Mouse (Mus musculus) liver, embryonic 13.5 days (tissue): ENCODE data around the gene Taldo1. TPM values are rescaled to one million over a fixed set of nuclear protein-coding genes. Genes with fewer than 3 reads are reported as not detected.

Source experiments
- ATAC-seq: fragments of 200-750 bp; cut with Nextera tagmentation; 2 replicates; pipeline ENCODE4 v1.8.0; 2017; ENCODE audit warnings: low read depth, mild to moderate bottlenecking, moderate number of reproducible peaks, moderate library complexity
- DNase-seq: peaks from one replicate; pipeline ENCODE4 v3.0.0; 2022
- H3K27ac ChIP-seq: fragments of 300-500 bp; sonication (generic); 2 replicates; pipeline ENCODE4 v1.5.1; 2015; ENCODE audit warnings: moderate library complexity, mild to moderate bottlenecking, inconsistent platforms
- H3K27me3 ChIP-seq: fragments of 300-500 bp; sonication (generic); 2 replicates; pipeline ENCODE4 v1.6.1; 2015; ENCODE audit warnings: mild to moderate bottlenecking, inconsistent platforms
- H3K36me3 ChIP-seq: fragments of 300-500 bp; sonication (generic); 2 replicates; pipeline ENCODE4 v1.6.1; 2015; ENCODE audit warnings: mild to moderate bottlenecking, inconsistent platforms
- H3K4me1 ChIP-seq: fragments of 300-500 bp; sonication (generic); replicated peaks from 2 replicates; pipeline ENCODE4 v1.6.1; 2015; ENCODE audit warnings: inconsistent platforms
- H3K4me2 ChIP-seq: fragments of 300-500 bp; sonication (generic); 2 replicates; pipeline ENCODE4 v1.6.1; 2015; ENCODE audit warnings: inconsistent platforms, mild to moderate bottlenecking, moderate library complexity
- H3K4me3 ChIP-seq: fragments of 300-500 bp; sonication (generic); replicated peaks from 2 replicates; pipeline ENCODE4 v1.5.1; 2015; ENCODE audit warnings: mild to moderate bottlenecking, inconsistent platforms
- H3K9ac ChIP-seq: fragments of 300-500 bp; sonication (generic); 2 replicates; pipeline ENCODE4 v1.6.1; 2015; ENCODE audit warnings: mild to moderate bottlenecking, inconsistent platforms
- H3K9me3 ChIP-seq: fragments of 300-500 bp; sonication (generic); replicated peaks from 2 replicates; pipeline ENCODE4 v1.6.1; 2016; ENCODE audit warnings: inconsistent platforms
- WGBS: fragments of 180-500 bp; shearing (Covaris S2); methylation state at CpG from one replicate; pipeline ENCODE4 v1.1.7; 2015; ENCODE audit not compliant: insufficient replicate concordance; 5-methylcytosine and 5-hydroxymethylcytosine counted together
- polyA plus RNA-seq: library from polyadenylated mRNA; unstranded; fragments of >200 nt; fragmentation: Nextera tagmentation; extraction: Ambion mirVana; gene quantifications from 2 replicates; pipeline ENCODE4 v1.2.1, GENCODE M21; 2015

Taldo1 gene
- polyA plus RNA-seq, 1 experiment from 2014 or later = 518 TPM

- Histone ChIP-seq H3K9me3 (no peaks in the 10 kb centered on the region), H3K27ac (peak overlapping the region; percentile 97), H3K4me3 (peak overlapping the region; percentile 18; the same call in 1 of the 2 replicates), H3K27me3 (peaks cover 30% of the 10 kb centered on the region), H3K9ac (peak overlapping the region; percentile 59), H3K36me3 (no peaks in the 10 kb centered on the region), H3K4me1 (peaks cover 44% of the 10 kb centered on the region), H3K4me2 (peak overlapping the region; percentile 55)
- DNase-seq (peak; percentile 74), ATAC-seq (peak; percentile 95)
- WGBS = 32% methylated on average over 5 of the region's 5 CpGs
Observed at GRCm38 (mm10) chr7:141364349-141365048, 27.5 kb upstream of the Taldo1 start.

DNA sequence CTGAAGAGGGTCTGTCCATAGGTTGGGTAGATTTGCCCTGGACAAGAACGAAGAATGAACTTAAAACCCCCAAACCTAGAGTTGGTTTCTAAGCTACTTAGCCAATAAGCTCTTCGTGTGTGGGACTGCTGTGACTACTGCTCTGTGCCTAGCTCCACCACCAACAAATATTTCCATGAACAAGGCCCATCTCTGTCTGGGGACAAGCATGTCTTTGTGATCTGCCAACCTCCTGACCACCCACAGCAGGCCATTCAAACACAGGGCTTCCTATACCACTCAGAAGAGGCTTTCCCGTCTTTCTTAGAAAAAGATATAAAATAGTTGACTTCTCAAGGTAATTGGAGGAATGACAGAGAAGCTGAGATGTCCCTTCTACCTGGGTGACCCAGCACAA lies 27.0 kb upstream of the Taldo1 start:
- no peaks in the 10 kb centered on the region for H3K36me3 ChIP-seq
- peaks cover 25% of the 10 kb centered on the region for H3K27me3 ChIP-seq
- no peak overlapping the region for H3K4me3 ChIP-seq
- peak overlapping the region; percentile 55 for H3K4me2 ChIP-seq
- H3K9ac ChIP-seq = peak overlapping the region; percentile 59
- H3K9me3 ChIP-seq = no peaks in the 10 kb centered on the region
- DNase-seq = no peak
- ATAC-seq = no peak
- 50% methylated on average over 3 of the region's 3 CpGs for WGBS
- H3K4me1 ChIP-seq = peaks cover 50% of the 10 kb centered on the region
- peak overlapping the region; percentile 97 for H3K27ac ChIP-seq

DNA sequence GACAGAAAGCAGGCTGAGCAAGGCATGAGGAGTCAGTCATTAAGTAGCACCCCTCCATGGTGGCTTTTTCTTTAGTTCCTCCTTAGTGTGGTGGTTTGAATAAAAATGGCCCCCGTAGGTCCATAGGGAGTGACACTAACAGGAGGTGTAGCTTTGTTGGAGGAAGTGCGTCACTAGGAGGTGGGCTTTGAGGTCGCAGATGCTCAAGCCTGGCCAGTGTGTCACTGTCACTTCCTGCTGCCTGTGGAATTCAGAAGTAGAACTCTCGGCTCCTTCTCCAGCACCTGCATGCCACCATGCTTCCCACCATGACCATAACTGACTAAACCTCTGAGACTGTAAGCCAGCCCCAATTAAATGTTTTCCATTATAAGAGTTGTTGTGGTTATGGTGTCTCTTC lies 24.6 kb upstream of the Taldo1 start:
- H3K27ac ChIP-seq = no peak overlapping the region; the same call in 1 of the 2 replicates
- H3K27me3 ChIP-seq = 0 out of 2 replicates have a peak, but pooled peaks cover 2% of the 10 kb centered on the region
- ATAC-seq (no peak), DNase-seq (no peak)
- WGBS = 74% methylated on average over 4 of the region's 4 CpGs
- no peaks in the 10 kb centered on the region for H3K36me3 ChIP-seq
- H3K4me3 ChIP-seq = no peak overlapping the region
- H3K4me1 ChIP-seq = peaks cover 60% of the 10 kb centered on the region
- no peaks in the 10 kb centered on the region for H3K9me3 ChIP-seq
- H3K4me2 ChIP-seq = no peak overlapping the region
- H3K9ac ChIP-seq = no peak overlapping the region

DNA sequence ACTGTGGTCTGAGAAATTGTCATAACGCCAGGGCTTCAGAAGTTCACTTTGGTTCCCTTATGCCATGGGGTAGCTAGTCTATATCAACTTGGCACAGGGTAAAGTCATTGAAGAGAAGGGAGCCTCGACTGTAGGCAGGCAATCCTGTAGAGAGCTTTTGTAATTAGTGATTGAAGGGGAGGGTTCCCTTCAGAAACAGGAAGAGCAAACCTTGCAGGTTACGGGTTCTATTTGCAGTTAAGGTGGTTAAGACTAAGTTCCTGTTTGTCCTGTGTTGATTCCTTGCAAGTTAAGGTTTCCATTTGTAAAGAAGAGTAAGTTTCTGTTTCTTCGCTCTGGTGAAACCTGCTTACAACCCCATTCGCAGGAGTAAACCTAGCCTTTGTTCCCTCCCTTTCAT lies 22.1 kb upstream of the Taldo1 start:
- peaks cover 49% of the 10 kb centered on the region for H3K4me1 ChIP-seq
- H3K36me3 ChIP-seq = no peaks in the 10 kb centered on the region
- H3K4me3 ChIP-seq = no peak overlapping the region
- no peak for ATAC-seq
- no peak for DNase-seq
- H3K27me3 ChIP-seq = no peaks in the 10 kb centered on the region
- H3K4me2 ChIP-seq = no peak overlapping the region
- no peaks in the 10 kb centered on the region for H3K9me3 ChIP-seq
- H3K9ac ChIP-seq = no peak overlapping the region
- H3K27ac ChIP-seq = peak overlapping the region; percentile 43
- WGBS = 45% methylated on average over 5 of the region's 5 CpGs

- DNase-seq = no peak
- Histone ChIP-seq H3K36me3 (no peaks in the 10 kb centered on the region), H3K27me3 (no peaks in the 10 kb centered on the region), H3K4me2 (no peak overlapping the region), H3K9me3 (no peaks in the 10 kb centered on the region), H3K4me3 (no peak overlapping the region), H3K27ac (peak overlapping the region; percentile 29), H3K9ac (no peak overlapping the region), H3K4me1 (peaks cover 38% of the 10 kb centered on the region)
- ATAC-seq = no peak
- 45% methylated on average over 6 of the region's 6 CpGs for WGBS
Observed at GRCm38 (mm10) chr7:141371942-141372595, 19.9 kb upstream of the Taldo1 start.

GRCm38 (mm10) chr7:141373611-141374010 lies 18.4 kb upstream of the Taldo1 start:
- ATAC-seq = no peak
- DNase-seq = no peak

DNA sequence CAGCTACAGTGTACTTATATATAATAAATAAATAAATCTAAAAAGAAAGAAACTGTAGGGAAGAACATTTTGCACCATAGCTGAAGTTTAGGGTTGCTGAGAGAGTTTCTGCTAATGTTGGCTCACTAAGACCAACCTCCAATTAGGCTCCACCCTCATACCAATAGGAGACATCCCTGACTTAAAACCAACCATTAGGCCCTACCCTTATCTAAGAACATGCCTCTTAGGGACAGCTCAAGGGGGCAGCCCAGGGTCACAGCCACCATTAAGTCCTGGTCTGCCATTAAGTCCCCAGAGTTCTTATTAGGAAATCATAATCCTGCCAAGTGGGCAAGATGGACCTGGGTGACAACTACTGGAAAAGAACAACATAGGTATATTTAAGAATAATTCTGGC lies 17.6 kb upstream of the Taldo1 start:
- no peak overlapping the region for H3K9ac ChIP-seq
- 0 out of 2 replicates have a peak overlapping the region, but pooled peaks have one; percentile 29 for H3K27ac ChIP-seq
- H3K9me3 ChIP-seq = no peaks in the 10 kb centered on the region
- no peaks in the 10 kb centered on the region for H3K36me3 ChIP-seq
- H3K27me3 ChIP-seq = no peaks in the 10 kb centered on the region
- peaks cover 33% of the 10 kb centered on the region for H3K4me1 ChIP-seq
- peak; percentile 67; the same call in 1 of the 2 replicates for ATAC-seq
- H3K4me3 ChIP-seq = no peak overlapping the region
- H3K4me2 ChIP-seq = no peak overlapping the region
- DNase-seq = no peak

More at GRCm38 (mm10) chr7:141373611-141374010, 18.4 kb upstream of the Taldo1 start:
- Histone ChIP-seq H3K9ac (no peak overlapping the region), H3K36me3 (no peaks in the 10 kb centered on the region), H3K4me3 (no peak overlapping the region), H3K9me3 (no peaks in the 10 kb centered on the region), H3K4me1 (peaks cover 34% of the 10 kb centered on the region), H3K4me2 (no peak overlapping the region), H3K27me3 (no peaks in the 10 kb centered on the region), H3K27ac (no peak overlapping the region)
- WGBS = 75% methylated on average over 6 of the region's 6 CpGs

GRCm38 (mm10) chr7:141379584-141379983 lies 12.4 kb upstream of the Taldo1 start:
- WGBS = 45% methylated on average over 4 of the region's 4 CpGs
- H3K36me3 ChIP-seq = no peaks in the 10 kb centered on the region
- H3K4me1 ChIP-seq = peaks cover 34% of the 10 kb centered on the region
- H3K27me3 ChIP-seq = no peaks in the 10 kb centered on the region
- DNase-seq (no peak), ATAC-seq (peak; percentile 47)
- no peaks in the 10 kb centered on the region for H3K9me3 ChIP-seq
- H3K27ac ChIP-seq = no peak overlapping the region
- H3K4me2 ChIP-seq = no peak overlapping the region
- no peak overlapping the region for H3K9ac ChIP-seq
- H3K4me3 ChIP-seq = no peak overlapping the region

DNA sequence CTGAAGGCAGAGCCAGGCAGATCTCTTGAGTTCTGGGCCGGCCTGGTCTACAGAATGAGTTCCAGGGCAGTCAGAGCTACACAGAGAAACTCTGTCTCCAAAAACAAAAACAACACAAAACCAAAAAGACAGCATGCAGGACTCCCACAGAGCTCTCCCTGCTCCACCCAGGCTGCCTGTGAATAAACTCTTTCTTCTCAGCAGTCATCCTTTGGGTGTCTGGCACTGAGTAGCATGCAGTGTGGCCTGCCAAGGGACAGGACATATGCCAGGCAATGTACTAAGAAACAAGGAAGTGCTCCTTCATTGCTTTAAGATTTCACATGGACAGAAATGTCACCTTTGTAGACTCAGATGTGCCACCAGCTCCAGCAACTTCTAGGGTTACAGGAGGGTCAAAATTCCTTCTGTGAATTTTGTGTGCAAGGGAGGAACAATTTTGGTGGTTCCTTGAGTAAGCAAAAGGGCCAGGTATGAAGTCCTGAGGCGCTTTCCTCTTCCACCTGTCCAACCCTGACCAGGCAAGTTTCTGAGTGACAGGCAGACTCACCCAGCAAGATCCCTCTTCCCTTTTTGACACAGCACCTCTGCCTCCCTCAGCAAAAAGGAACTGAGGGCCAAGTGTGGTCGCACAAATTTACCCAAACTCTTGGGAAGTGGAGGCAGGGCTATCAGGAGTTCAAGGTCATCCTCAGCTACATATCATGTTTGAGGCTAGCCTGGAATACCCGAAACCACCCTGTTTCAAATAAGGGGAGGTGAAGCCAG lies 10.7 kb upstream of the Taldo1 start:
- Histone ChIP-seq H3K9ac (no peak overlapping the region), H3K4me2 (no peak overlapping the region), H3K4me3 (no peak overlapping the region), H3K36me3 (no peaks in the 10 kb centered on the region), H3K9me3 (no peaks in the 10 kb centered on the region), H3K27me3 (no peaks in the 10 kb centered on the region), H3K27ac (peak overlapping the region; percentile 23; the same call in 1 of the 2 replicates), H3K4me1 (peaks cover 31% of the 10 kb centered on the region)
- DNase-seq = no peak
- 64% methylated on average over 4 of the region's 4 CpGs for WGBS
- ATAC-seq = no peak

- no peaks in the 10 kb centered on the region for H3K27me3 ChIP-seq
- ATAC-seq (no peak), DNase-seq (peak; percentile 40)
- H3K4me2 ChIP-seq = peak overlapping the region; percentile 26
- no peak overlapping the region for H3K4me3 ChIP-seq
- H3K9ac ChIP-seq = peak overlapping the region; percentile 48
- no peaks in the 10 kb centered on the region for H3K9me3 ChIP-seq
- 25% methylated on average over 2 of the region's 2 CpGs for WGBS
- H3K27ac ChIP-seq = peak overlapping the region; percentile 98
- H3K4me1 ChIP-seq = peaks cover 68% of the 10 kb centered on the region
- no peaks in the 10 kb centered on the region for H3K36me3 ChIP-seq
Observed at GRCm38 (mm10) chr7:141387807-141388486, 4.1 kb upstream of the Taldo1 start.
